Mouse (Mus musculus) erythroblast, embryonic 14.5 days (primary cell): Measurements from ENCODE around the gene Crocc2.

Source experiments
- GATA1 ChIP-seq: IDR thresholded peaks from 2 replicates; pipeline ENCODE4 v1.6.1; 2012; ENCODE audit warnings: low read length, inconsistent platforms, mixed read lengths
- TAL1 ChIP-seq: IDR thresholded peaks from 3 replicates; pipeline ENCODE4 v1.6.1; 2012; ENCODE audit warnings: low read length, inconsistent platforms, mixed read lengths

DNA sequence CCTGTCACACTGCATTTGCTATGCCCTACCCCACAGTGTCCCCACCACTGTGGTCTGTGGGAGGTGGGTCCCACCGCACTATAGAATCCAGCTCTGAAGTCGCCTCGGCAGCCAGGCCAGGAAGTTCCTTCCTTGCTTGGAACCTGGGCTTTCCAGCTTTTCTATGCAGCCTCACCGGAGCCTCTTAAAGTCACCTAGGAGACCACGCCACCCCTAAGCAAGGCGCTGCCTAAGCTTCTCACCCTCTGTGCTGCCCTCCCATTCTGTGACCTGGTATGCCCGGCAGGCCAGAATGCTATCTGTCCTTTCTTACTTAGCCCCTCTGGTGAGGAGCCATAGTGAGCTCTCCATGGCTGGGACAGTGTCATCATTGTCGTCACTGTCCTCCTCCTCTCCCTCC is 7.2 kb upstream of the Crocc2 start:
- TF ChIP-seq GATA1 (no peak), TAL1 (no peak)
